8 mouse cellular contexts compared by ENCODE assay signal in the genomic region with DNA sequence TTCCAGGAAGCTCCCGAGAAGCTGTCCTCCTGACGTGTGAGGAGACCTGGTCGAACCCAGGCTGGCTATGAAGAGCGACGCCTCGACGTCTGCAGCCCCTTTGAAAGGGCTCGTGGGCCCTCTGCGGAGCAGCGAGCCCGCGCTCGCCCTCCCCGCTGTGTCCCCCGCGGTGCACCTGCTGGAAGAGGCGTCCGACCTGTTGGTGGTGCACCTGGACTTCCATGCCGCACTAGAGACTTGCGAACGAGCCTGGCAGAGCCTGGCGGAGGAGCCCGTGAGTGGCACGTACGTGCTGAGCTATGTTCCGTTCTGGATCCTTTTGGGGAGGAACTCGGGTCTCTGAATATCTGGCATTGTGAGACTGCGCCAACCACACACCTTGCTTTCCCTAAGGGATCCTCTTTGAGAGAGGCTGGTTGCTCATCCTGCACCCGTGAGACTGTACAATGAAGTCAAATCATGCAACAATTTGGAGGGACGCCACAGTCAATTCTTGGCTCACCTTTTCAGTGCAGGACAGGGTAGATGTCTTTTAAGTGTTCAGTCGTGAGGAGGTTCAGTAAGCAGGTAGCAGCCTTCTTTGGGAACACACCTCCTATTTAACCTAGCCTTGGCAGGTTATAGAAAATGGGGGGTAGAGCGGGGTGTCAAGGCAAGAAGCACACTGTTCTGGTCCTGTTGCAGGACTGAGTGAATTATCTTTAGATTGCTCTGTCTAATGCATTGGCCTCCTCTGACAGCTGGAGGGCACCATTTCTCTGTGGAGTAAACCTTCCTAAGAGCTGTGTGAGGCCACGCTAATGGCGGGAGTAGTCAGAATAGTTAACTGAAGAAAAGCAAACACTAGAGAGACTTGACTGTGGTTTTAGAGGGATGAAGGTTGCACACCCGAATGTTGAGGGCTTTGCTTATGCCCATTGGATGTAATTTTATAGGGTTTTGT. TPM values are rescaled to one million over a fixed set of nuclear protein-coding genes. Genes with fewer than 3 reads are reported as not detected.
DNase-seq lines count a peak whose midpoint lies in the region; ATAC-seq lines count a peak whose summit lies in the region.

No protein-coding gene starts in this region.

- H3K4me2 ChIP-seq in limb, embryonic 11.5 days (ENCODE audit: low read depth, severe bottlenecking): peak overlapping the region; percentile 93
- peak overlapping the region; percentile 88 for H3K4me2 ChIP-seq in midbrain, embryonic 11.5 days

- 3% methylated on average over 35 of the region's 35 CpGs for WGBS in limb, embryonic 11.5 days
- WGBS in midbrain, embryonic 11.5 days: 3% methylated on average over 35 of the region's 35 CpGs

- H3K4me3 ChIP-seq in limb, embryonic 11.5 days (ENCODE audit: low read depth, low read length): peak overlapping the region; percentile 48
- H3K4me3 ChIP-seq in midbrain, embryonic 11.5 days (ENCODE audit: low read depth, low read length): peak overlapping the region; percentile 61

- peak; percentile 66 for DNase-seq in right cerebral cortex, adult 18-20 months
- no peak for DNase-seq in right cerebral cortex, postnatal 36 days (ENCODE audit: low spot score in 2 of 2)
- DNase-seq in cerebellum, adult 9-10 months: peak; percentile 70
- DNase-seq in forelimb bud, embryonic 11.5 days (ENCODE audit: low read depth, low spot score): peak; percentile 52
- peak; percentile 62 for DNase-seq in limb, embryonic 11.5 days (ENCODE audit: low spot score)
- DNase-seq in midbrain, embryonic 11.5 days (ENCODE audit: low spot score, missing footprints): peak; percentile 89
- DNase-seq in spleen, postnatal 10 days (ENCODE audit: low spot score in 2 of 2): peak; percentile 28 to 75

- no peaks in the 10 kb centered on the region for H3K4me1 ChIP-seq in limb, embryonic 11.5 days (ENCODE audit: control insufficient read depth, insufficient read depth, low read length)
- peaks cover 7% of the 10 kb centered on the region; the same call in 1 of the 2 replicates for H3K4me1 ChIP-seq in midbrain, embryonic 11.5 days (ENCODE audit: control insufficient read depth, insufficient read depth, low read length)

- H3K27ac ChIP-seq in limb, embryonic 11.5 days (replicated peaks; ENCODE audit: low read depth, low read length): no peak overlapping the region
- H3K27ac ChIP-seq in midbrain, embryonic 11.5 days (ENCODE audit: low read depth, low read length): no peak overlapping the region

- ATAC-seq in inflammation-experienced regulatory T-cells, adult 6 months: peak; percentile 82
- peak; percentile 70; the same call in 1 of the 2 replicates for ATAC-seq in limb, embryonic 11.5 days (ENCODE audit: insufficient number of reproducible peaks, low FRiP score, low TSS enrichment, low read depth)
- ATAC-seq in midbrain, embryonic 11.5 days (ENCODE audit: low FRiP score): peak; percentile 69

- H3K9me3 ChIP-seq in limb, embryonic 11.5 days (ENCODE audit: control insufficient read depth, low read length): no peaks in the 10 kb centered on the region
- no peaks in the 10 kb centered on the region for H3K9me3 ChIP-seq in midbrain, embryonic 11.5 days (ENCODE audit: control insufficient read depth, low read length)

- H3K36me3 ChIP-seq in limb, embryonic 11.5 days (ENCODE audit: control insufficient read depth, insufficient read depth, low read length): peaks cover 2% of the 10 kb centered on the region; the same call in 1 of the 2 replicates
- H3K36me3 ChIP-seq in midbrain, embryonic 11.5 days (ENCODE audit: control insufficient read depth, insufficient read depth, low read length): no peaks in the 10 kb centered on the region

- H3K9ac ChIP-seq in limb, embryonic 11.5 days (ENCODE audit: low read length): peak overlapping the region; percentile 64
- H3K9ac ChIP-seq in midbrain, embryonic 11.5 days (ENCODE audit: low read length): peak overlapping the region; percentile 65

- no peaks in the 10 kb centered on the region for H3K27me3 ChIP-seq in limb, embryonic 11.5 days (ENCODE audit: control insufficient read depth, insufficient read depth, low read length)
- H3K27me3 ChIP-seq in midbrain, embryonic 11.5 days (ENCODE audit: control insufficient read depth, insufficient read depth, low read length): no peaks in the 10 kb centered on the region

RNA-seq across cellular contexts. Expression of a gene that starts 1.0 kb away (rescaled TPM):
- 1 to 10 TPM; 2.2 to 2.5 (median 2.4) TPM for polyA plus RNA-seq in inflammation-experienced regulatory T-cells, adult 6 months (2017; shearing (Covaris generic))
- polyA plus RNA-seq in limb, embryonic 11.5 days (2014; fragmentation: Nextera tagmentation; extraction: Ambion mirVana): 5.8 and 7.5 TPM in 2 replicates
- 5.7 and 5.8 TPM in 2 replicates for polyA plus RNA-seq in midbrain, embryonic 11.5 days (2014; fragmentation: Nextera tagmentation; extraction: Ambion mirVana)

RNA-seq across cellular contexts. Expression of a gene that starts 26.0 kb away (rescaled TPM):
- under 1 TPM; 0.21 to 0.40 (median 0.32) TPM for polyA plus RNA-seq in inflammation-experienced regulatory T-cells, adult 6 months (2017; shearing (Covaris generic))
- polyA plus RNA-seq in limb, embryonic 11.5 days (2014; fragmentation: Nextera tagmentation; extraction: Ambion mirVana): 0.63 and 0.94 TPM in 2 replicates
- 0.25 and 0.51 TPM in 2 replicates for polyA plus RNA-seq in midbrain, embryonic 11.5 days (2014; fragmentation: Nextera tagmentation; extraction: Ambion mirVana)

RNA-seq across cellular contexts. Expression of a gene that starts 53.7 kb away (rescaled TPM):
- polyA plus RNA-seq in inflammation-experienced regulatory T-cells, adult 6 months (2017; shearing (Covaris generic)): 10 to 100 TPM in 1 of 3 experiments, 1 to 10 TPM in 2; 2.8 to 13.9 (median 8.0) TPM
- polyA plus RNA-seq in limb, embryonic 11.5 days (2014; fragmentation: Nextera tagmentation; extraction: Ambion mirVana): 12.2 and 13.7 TPM in 2 replicates
- 11.8 and 12.8 TPM in 2 replicates for polyA plus RNA-seq in midbrain, embryonic 11.5 days (2014; fragmentation: Nextera tagmentation; extraction: Ambion mirVana)

Comparison
In these comparisons a context has a peak if more than half of its experiments do, and no peak if none do; other contexts are left out.
1. DNase-seq: peak in right cerebral cortex, adult 18-20 months (single experiment), cerebellum, adult 9-10 months (single experiment), forelimb bud, embryonic 11.5 days (single experiment), limb, embryonic 11.5 days (single experiment), midbrain, embryonic 11.5 days (single experiment) and spleen, postnatal 10 days (2 of 2); none in right cerebral cortex, postnatal 36 days (0 of 2).
2. Peak in every context shown above with its lines, with median percentiles within 50 percentile points of each other: ATAC-seq.